Mouse (Mus musculus): ENCODE results near the gene Sbds.
A peak's percentile ranks its signal among the peaks of the same experiment; 100 is the strongest.

Sbds gene

GRCm38 (mm10) chr5:130255017-130255720 lies at the start of gene Sbds, which contains the start of gene Tyw1:
Gene Sbds (minus strand): TSS chr5:130255530.
Gene Tyw1 (plus strand): TSS chr5:130255619.
- DNase-seq (ENCODE audit: low read depth, low spot score), result peak; percentile 97

GRCm38 (mm10) chr5:130303611-130304010 lies 48.3 kb upstream of the Sbds start:
- no peak for DNase-seq (ENCODE audit: low read depth, low spot score)

- no peak for DNase-seq (ENCODE audit: low read depth, low spot score)
Observed at GRCm38 (mm10) chr5:130299526-130299925, 44.2 kb upstream of the Sbds start.

GRCm38 (mm10) chr5:130298831-130299460 lies 43.6 kb upstream of the Sbds start:
- DNase-seq (ENCODE audit: low read depth, low spot score), result no peak

GRCm38 (mm10) chr5:130296071-130296470 lies 40.7 kb upstream of the Sbds start:
- DNase-seq (ENCODE audit: low read depth, low spot score), result no peak

- no peak for DNase-seq (ENCODE audit: low read depth, low spot score)
Observed at GRCm38 (mm10) chr5:130294598-130294997, 39.3 kb upstream of the Sbds start.

- DNase-seq (ENCODE audit: low read depth, low spot score), result no peak
Observed at GRCm38 (mm10) chr5:130293941-130294340, 38.6 kb upstream of the Sbds start.

- no peak for DNase-seq (ENCODE audit: low read depth, low spot score)
Observed at GRCm38 (mm10) chr5:130292976-130293375, 37.6 kb upstream of the Sbds start.

GRCm38 (mm10) chr5:130290775-130291174 lies 35.4 kb upstream of the Sbds start:
- DNase-seq (ENCODE audit: low read depth, low spot score), result no peak

GRCm38 (mm10) chr5:130290242-130290641 lies 34.9 kb upstream of the Sbds start:
- no peak for DNase-seq (ENCODE audit: low read depth, low spot score)

- DNase-seq (ENCODE audit: low read depth, low spot score), result no peak
Observed at GRCm38 (mm10) chr5:130288106-130288505, 32.8 kb upstream of the Sbds start.

- no peak for DNase-seq (ENCODE audit: low read depth, low spot score)
Observed at GRCm38 (mm10) chr5:130283079-130283732, 27.9 kb upstream of the Sbds start.

- DNase-seq (ENCODE audit: low read depth, low spot score), result no peak
Observed at GRCm38 (mm10) chr5:130278011-130278472, 22.7 kb upstream of the Sbds start.

GRCm38 (mm10) chr5:130275509-130275908 lies 20.2 kb upstream of the Sbds start:
- DNase-seq (ENCODE audit: low read depth, low spot score), result no peak

GRCm38 (mm10) chr5:130273046-130273445 lies 17.7 kb upstream of the Sbds start:
- DNase-seq (ENCODE audit: low read depth, low spot score), result no peak

- DNase-seq (ENCODE audit: low read depth, low spot score), result no peak
Observed at GRCm38 (mm10) chr5:130272344-130272743, 17.0 kb upstream of the Sbds start.

- no peak for DNase-seq (ENCODE audit: low read depth, low spot score)
Observed at GRCm38 (mm10) chr5:130268976-130269375, 13.6 kb upstream of the Sbds start.

GRCm38 (mm10) chr5:130267316-130267715 lies 12.0 kb upstream of the Sbds start:
- no peak for DNase-seq (ENCODE audit: low read depth, low spot score)

- peak; percentile 48 for DNase-seq (ENCODE audit: low read depth, low spot score)
Observed at GRCm38 (mm10) chr5:130266651-130267050, 11.3 kb upstream of the Sbds start.

- DNase-seq (ENCODE audit: low read depth, low spot score), result no peak
Observed at GRCm38 (mm10) chr5:130264433-130265005, 9.2 kb upstream of the Sbds start.

- no peak for DNase-seq (ENCODE audit: low read depth, low spot score)
Observed at GRCm38 (mm10) chr5:130263454-130263853, 8.1 kb upstream of the Sbds start.

GRCm38 (mm10) chr5:130257303-130257702 lies 2.0 kb upstream of the Sbds start:
- no peak for DNase-seq (ENCODE audit: low read depth, low spot score)
